Mouse (Mus musculus) liver, adult 2 months (tissue): Measurements from ENCODE around the gene Pdcd7. TPM values are rescaled to one million over a fixed set of nuclear protein-coding genes. Genes with fewer than 3 reads are reported as not detected.

Experiments
- DNase-seq: peaks from one replicate; pipeline ENCODE4 v3.0.0-alpha.2; 2011; ENCODE audit warnings: low read depth, low spot score; ENCODE audit errors: extremely low read depth
- H3K27ac ChIP-seq: fragments of 200-500 bp; replicated peaks from 2 replicates; pipeline ENCODE4 v1.5.1; 2012; ENCODE audit warnings: low read depth, mild to moderate bottlenecking, control low read depth, inconsistent platforms, low read length; ENCODE audit not compliant: insufficient read depth
- H3K27me3 ChIP-seq: fragments of 200-500 bp; 2 replicates; pipeline ENCODE4 v1.6.1; 2012; ENCODE audit warnings: mild to moderate bottlenecking, moderate library complexity, low read length, inconsistent platforms; ENCODE audit not compliant: control insufficient read depth, insufficient read depth
- H3K36me3 ChIP-seq: fragments of 200-500 bp; 2 replicates; pipeline ENCODE4 v1.6.1; 2012; ENCODE audit warnings: low read length, inconsistent platforms; ENCODE audit not compliant: control insufficient read depth, insufficient read depth
- H3K4me1 ChIP-seq: fragments of 200-500 bp; 2 replicates; pipeline ENCODE4 v1.6.1; 2011; ENCODE audit warnings: low read length; ENCODE audit not compliant: control insufficient read depth, insufficient read depth
- H3K4me3 ChIP-seq: fragments of 200-500 bp; 2 replicates; pipeline ENCODE4 v1.5.1; 2011; ENCODE audit warnings: low read depth, mild to moderate bottlenecking, control low read depth, low read length, moderate library complexity; ENCODE audit not compliant: insufficient read depth
- H3K79me2 ChIP-seq: fragments of 200-500 bp; 2 replicates; pipeline ENCODE4 v1.6.1; 2012; ENCODE audit warnings: inconsistent platforms, mild to moderate bottlenecking, low read length, moderate library complexity; ENCODE audit not compliant: control insufficient read depth, insufficient read depth
- H3K9ac ChIP-seq: fragments of 200-500 bp; 2 replicates; pipeline ENCODE4 v1.6.1; 2012; ENCODE audit warnings: low read depth, mild to moderate bottlenecking, control low read depth, inconsistent platforms, low read length
- CTCF ChIP-seq: fragments of 200-500 bp; IDR thresholded peaks from 2 replicates; pipeline ENCODE4 v1.5.1; 2011; ENCODE audit warnings: low read depth, low read length, control low read depth
- POLR2A ChIP-seq: fragments of 200-500 bp; IDR thresholded peaks from 2 replicates; pipeline ENCODE4 v1.6.1; 2011; ENCODE audit warnings: low read length, control low read depth; ENCODE audit not compliant: insufficient read depth; ENCODE audit errors: extremely low read depth
- whole genome bisulfite sequencing: fragments of 180-500 bp; shearing (Covaris S2); methylation state at CpG from one replicate; pipeline ENCODE4 v1.1.7; 2018; 5-methylcytosine and 5-hydroxymethylcytosine counted together
- polyA plus RNA-seq: library from polyadenylated mRNA; depleted of rRNA; stranded (reverse); fragments of >200 nt; gene quantifications from 2 replicates; pipeline ENCODE4 v1.2.3, GENCODE M21; 2012
- total RNA-seq: library from RNA; depleted of rRNA; stranded (reverse); fragments of >200 nt; gene quantifications from 2 replicates; pipeline ENCODE4 v1.2.3, GENCODE M21; 2014

The Pdcd7 gene
- total and polyA plus RNA-seq, 2 experiments = 4.5 to 5.6 TPM

GRCm38 (mm10) chr9:65384276-65384675 lies 38.4 kb downstream of the Pdcd7 start:
- 42% methylated on average over 3 of the region's 3 CpGs for WGBS
- no peak for DNase-seq
- no peaks in the 10 kb centered on the region for H3K79me2 ChIP-seq
- TF ChIP-seq CTCF = no peak
- no peak for TF ChIP-seq POLR2A
- no peak overlapping the region for H3K9ac ChIP-seq
- H3K27ac ChIP-seq = no peak overlapping the region
- H3K4me3 ChIP-seq = no peak overlapping the region
- H3K27me3 ChIP-seq = no peaks in the 10 kb centered on the region
- H3K36me3 ChIP-seq = no peaks in the 10 kb centered on the region
- H3K4me1 ChIP-seq = no peaks in the 10 kb centered on the region

GRCm38 (mm10) chr9:65386373-65387140 lies 40.7 kb downstream of the Pdcd7 start:
- no peak overlapping the region for H3K9ac ChIP-seq
- no peaks in the 10 kb centered on the region for H3K36me3 ChIP-seq
- H3K27me3 ChIP-seq = peaks cover 7% of the 10 kb centered on the region; the same call in 1 of the 2 replicates
- H3K4me1 ChIP-seq = no peaks in the 10 kb centered on the region
- no peak overlapping the region for H3K4me3 ChIP-seq
- 75% methylated on average over 8 of the region's 8 CpGs for WGBS
- H3K27ac ChIP-seq = no peak overlapping the region
- H3K79me2 ChIP-seq = no peaks in the 10 kb centered on the region
- no peak for TF ChIP-seq CTCF
- no peak for TF ChIP-seq POLR2A
- no peak for DNase-seq

GRCm38 (mm10) chr9:65390752-65391612 lies 45.1 kb downstream of the Pdcd7 start:
- H3K27me3 ChIP-seq = peaks cover 7% of the 10 kb centered on the region; the same call in 1 of the 2 replicates
- no peak overlapping the region for H3K9ac ChIP-seq
- H3K36me3 ChIP-seq = no peaks in the 10 kb centered on the region
- peak overlapping the region; percentile 37; the same call in 1 of the 2 replicates for H3K4me3 ChIP-seq
- H3K27ac ChIP-seq = no peak overlapping the region
- DNase-seq = no peak
- 15% methylated on average over 95 of the region's 96 CpGs for whole genome bisulfite sequencing
- TF ChIP-seq CTCF = no peak
- no peak for TF ChIP-seq POLR2A
- peaks cover 11% of the 10 kb centered on the region; the same call in 1 of the 2 replicates for H3K4me1 ChIP-seq
- H3K79me2 ChIP-seq = no peaks in the 10 kb centered on the region

DNA sequence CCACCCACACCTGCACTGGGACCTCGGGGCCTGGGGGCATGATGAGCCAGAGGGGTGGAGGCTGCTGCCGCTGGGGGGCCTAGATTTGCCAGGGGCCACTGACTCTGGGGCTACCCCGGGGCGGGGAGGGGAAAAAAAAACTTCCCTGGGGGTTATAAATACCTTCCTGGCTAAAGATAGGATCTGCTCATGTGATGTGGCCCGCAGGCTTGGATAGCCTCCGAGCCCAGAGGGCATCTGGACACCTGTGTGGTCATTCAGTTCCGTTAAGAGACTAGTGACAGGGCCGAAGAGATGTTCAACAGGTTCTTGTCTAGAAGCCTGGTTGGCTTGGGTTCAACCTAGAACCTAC lies 45.7 kb downstream of the Pdcd7 start, which contains the start of gene Kbtbd13:
Gene Kbtbd13, minus strand, starts transcription at position 40 of the 352 bp plus-strand sequence.
- Histone ChIP-seq H3K4me1 (peaks cover 11% of the 10 kb centered on the region; the same call in 1 of the 2 replicates), H3K27me3 (peaks cover 7% of the 10 kb centered on the region; the same call in 1 of the 2 replicates), H3K9ac (no peak within 1 kb of the TSS), H3K79me2 (no peaks in the 10 kb centered on the region), H3K4me3 (peak within 1 kb of the TSS; percentile 37; the same call in 1 of the 2 replicates), H3K27ac (no peak within 1 kb of the TSS), H3K36me3 (no peaks in the 10 kb centered on the region)
- peak; percentile 42 for DNase-seq
- 27% methylated on average over 8 of the region's 8 CpGs for WGBS
- TF ChIP-seq CTCF (no peak), POLR2A (no peak)

GRCm38 (mm10) chr9:65392638-65393364 lies 46.9 kb downstream of the Pdcd7 start:
- H3K9ac ChIP-seq = no peak overlapping the region
- TF ChIP-seq POLR2A = no peak
- TF ChIP-seq CTCF = peak; percentile 82
- no peaks in the 10 kb centered on the region for H3K79me2 ChIP-seq
- peaks cover 11% of the 10 kb centered on the region; the same call in 1 of the 2 replicates for H3K4me1 ChIP-seq
- no peaks in the 10 kb centered on the region for H3K36me3 ChIP-seq
- no peak overlapping the region for H3K4me3 ChIP-seq
- H3K27me3 ChIP-seq = peaks cover 7% of the 10 kb centered on the region; the same call in 1 of the 2 replicates
- peak; percentile 91 for DNase-seq
- no peak overlapping the region for H3K27ac ChIP-seq
- 6% methylated on average over 6 of the region's 6 CpGs for WGBS
